8 mouse cellular contexts compared by ENCODE assay signal in the genomic region with DNA sequence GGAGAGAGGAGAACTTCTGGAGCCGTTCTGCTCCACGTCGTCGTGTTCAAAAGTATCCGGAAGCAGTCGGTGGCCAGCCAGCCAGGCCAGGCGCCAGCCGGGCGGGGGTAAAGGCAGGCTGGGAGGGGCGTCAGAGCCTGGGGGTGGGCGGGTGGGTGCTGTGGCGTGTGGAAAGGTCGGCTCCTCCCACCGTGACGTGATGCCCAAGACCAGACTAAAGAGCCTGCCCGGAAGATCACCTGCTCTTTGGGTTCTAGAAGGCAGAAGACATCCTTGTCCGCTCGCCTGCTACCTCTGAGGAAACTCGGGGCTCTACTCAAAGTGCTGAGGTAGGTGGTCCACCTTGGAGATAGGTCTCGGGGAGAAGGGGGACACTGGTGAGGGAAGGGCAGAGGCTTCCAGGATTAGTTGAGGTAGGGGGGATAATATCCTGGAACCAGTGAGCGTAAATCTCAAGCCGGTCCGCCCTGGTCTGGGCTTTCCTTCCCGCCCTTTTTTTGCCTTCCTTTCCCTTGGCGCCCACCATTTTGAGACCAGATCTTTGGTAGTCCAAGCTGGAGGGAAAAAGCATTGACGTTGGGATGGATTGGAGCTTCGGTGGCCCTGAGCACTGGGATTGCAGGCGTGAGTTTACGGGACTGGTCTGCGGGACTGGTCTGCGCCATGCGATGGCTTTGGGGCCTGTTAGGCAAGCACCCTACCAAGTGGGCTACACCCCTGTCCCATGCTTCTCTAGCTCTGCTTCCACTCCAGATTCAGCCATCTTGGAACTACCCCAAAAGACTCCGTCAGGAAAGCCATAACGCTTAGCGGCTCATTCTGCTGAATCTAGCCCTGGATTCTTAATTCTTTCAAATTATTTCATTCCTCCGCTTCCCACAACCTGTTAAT. TPM values are rescaled to one million over a fixed set of nuclear protein-coding genes. Genes with fewer than 3 reads are reported as not detected.
A peak's percentile ranks its signal among the peaks of the same experiment; 100 is the strongest.
DNase-seq lines count a peak whose midpoint lies in the region; ATAC-seq and TF ChIP-seq lines count a peak whose summit lies in the region.

Jade1 (plus strand) TSS at position 241 of the 891 bp plus-strand sequence.

- no peak within 1 kb of the TSS for H3K4me2 ChIP-seq in limb, embryonic 11.5 days (ENCODE audit: low read depth, severe bottlenecking)

- H3K27ac ChIP-seq in thymus, adult 2 months (ENCODE audit: control insufficient read depth, insufficient read depth, low read length), result no peak within 1 kb of the TSS
- peak within 1 kb of the TSS; percentile 19; the same call in 1 of the 2 replicates for H3K27ac ChIP-seq in embryonic fibroblast, embryonic 13.5 days (ENCODE audit: insufficient read depth, low read length)
- H3K27ac ChIP-seq in limb, embryonic 11.5 days (replicated peaks; ENCODE audit: low read depth, low read length), result no peak within 1 kb of the TSS

- no peak for DNase-seq in thymus, adult 2 months
- no peak for DNase-seq in thymus, postnatal 36 days
- DNase-seq in heart, postnatal 10 days, result no peak
- DNase-seq in limb, embryonic 11.5 days (ENCODE audit: low spot score), result no peak
- no peak for DNase-seq in right cerebral cortex, postnatal 10 days (ENCODE audit: low spot score in 2 of 2)
- DNase-seq in ovary, adult 18-20 months (ENCODE audit: low spot score), result no peak
- DNase-seq in c-Kit-positive CD71-positive TER-119-positive erythroid progenitor cells, embryonic 14.5 days (ENCODE audit: low spot score), result no peak

- H3K9me3 ChIP-seq in limb, embryonic 11.5 days (ENCODE audit: control insufficient read depth, low read length), result no peaks in the 10 kb centered on the region

- no peak within 1 kb of the TSS for H3K4me3 ChIP-seq in thymus, adult 2 months (ENCODE audit: control insufficient read depth, insufficient read depth, low read length)
- H3K4me3 ChIP-seq in embryonic fibroblast, embryonic 13.5 days (ENCODE audit: insufficient read depth, low read length), result no peak within 1 kb of the TSS
- H3K4me3 ChIP-seq in limb, embryonic 11.5 days (ENCODE audit: low read depth, low read length), result no peak within 1 kb of the TSS

- H3K36me3 ChIP-seq in thymus, adult 2 months (ENCODE audit: control insufficient read depth, insufficient read depth, low read length), result no peaks in the 10 kb centered on the region
- no peaks in the 10 kb centered on the region for H3K36me3 ChIP-seq in limb, embryonic 11.5 days (ENCODE audit: control insufficient read depth, insufficient read depth, low read length)

- no peaks in the 10 kb centered on the region for H3K27me3 ChIP-seq in thymus, adult 2 months (ENCODE audit: control insufficient read depth, insufficient read depth, low read length)
- H3K27me3 ChIP-seq in limb, embryonic 11.5 days (ENCODE audit: control insufficient read depth, insufficient read depth, low read length), result no peaks in the 10 kb centered on the region

- TF ChIP-seq POLR2A in thymus, adult 2 months (IDR thresholded peaks at IDR 0.05; ENCODE audit: control insufficient read depth, extremely low read depth, insufficient read depth, low read length, poor library complexity), result no peak
- no peak for TF ChIP-seq POLR2A in embryonic fibroblast, embryonic 13.5 days (IDR thresholded peaks at IDR 0.05; ENCODE audit: low read depth, low read length)

- no peak for ATAC-seq in limb, embryonic 11.5 days (ENCODE audit: insufficient number of reproducible peaks, low FRiP score, low TSS enrichment, low read depth)

- intact Hi-C loops in heart, postnatal 10 days (cut with DNase I), result no loop called here

- H3K9ac ChIP-seq in limb, embryonic 11.5 days (ENCODE audit: low read length), result no peak within 1 kb of the TSS

- H3K4me1 ChIP-seq in thymus, adult 2 months (replicated peaks; ENCODE audit: control insufficient read depth, insufficient read depth, low read length), result no peaks in the 10 kb centered on the region
- H3K4me1 ChIP-seq in embryonic fibroblast, embryonic 13.5 days (ENCODE audit: control insufficient read depth, insufficient read depth, low read length), result no peaks in the 10 kb centered on the region; the same call in 1 of the 2 replicates
- H3K4me1 ChIP-seq in limb, embryonic 11.5 days (ENCODE audit: control insufficient read depth, insufficient read depth, low read length), result no peaks in the 10 kb centered on the region

- 99% methylated on average over 36 of the region's 36 CpGs for WGBS in thymus, adult 2 months
- WGBS in limb, embryonic 11.5 days, result 97% methylated on average over 36 of the region's 36 CpGs

- no peak for TF ChIP-seq CTCF in thymus, adult 2 months (IDR thresholded peaks at IDR 0.05; ENCODE audit: borderline replicate concordance, control insufficient read depth, extremely low read depth, insufficient read depth, low read length, poor library complexity)
- no peak for TF ChIP-seq CTCF in embryonic fibroblast, embryonic 13.5 days (IDR thresholded peaks at IDR 0.05; ENCODE audit: borderline replicate concordance, insufficient read depth, low read length)

RNA-seq across cellular contexts. Expression of gene Jade1, which starts in this region (rescaled TPM):
- polyA plus RNA-seq in thymus, adult 2 months (2012; rRNA removed), result 22.7 and 31.9 TPM in 2 replicates
- 37.0 and 56.8 TPM in 2 replicates for polyA plus RNA-seq in embryonic fibroblast, embryonic 13.5 days (2011; ENCODE audit: insufficient read length, low read depth, missing spikeins)
- total RNA-seq in heart, postnatal 10 days (2021), result 10 to 100 TPM; 35.4 to 42.4 TPM
- 13.7 and 13.8 TPM in 2 replicates for polyA plus RNA-seq in limb, embryonic 11.5 days (2014; fragmentation: Nextera tagmentation; extraction: Ambion mirVana)
